Mouse (Mus musculus): Measurements from ENCODE around the gene Wdfy2. TPM values are rescaled to one million over a fixed set of nuclear protein-coding genes. Genes with fewer than 3 reads are reported as not detected.

The Wdfy2 gene
- polyA plus RNA-seq, 1 experiment, result 9.5 TPM

DNA sequence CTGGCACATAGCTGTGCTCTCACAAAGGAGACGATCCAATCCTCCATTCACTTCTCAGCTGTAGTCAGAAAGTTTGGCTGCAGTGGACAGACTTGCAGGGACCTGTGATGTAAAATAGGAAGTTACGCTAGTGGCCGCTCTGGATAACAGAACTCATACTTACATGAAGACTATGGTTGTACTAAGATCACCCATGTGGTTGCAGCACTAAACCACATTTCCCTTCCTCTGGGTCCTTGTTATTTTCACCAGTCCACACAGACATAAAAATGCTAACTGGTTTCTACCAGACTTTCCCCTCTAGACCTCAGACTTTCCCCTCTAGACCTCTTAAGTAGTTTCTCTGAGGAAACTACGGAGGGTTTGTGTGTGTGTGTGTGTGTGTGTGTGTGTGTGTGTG lies 161.5 kb downstream of the Wdfy2 start:
- TF ChIP-seq CTCF (IDR thresholded peaks at IDR 0.05; ENCODE audit: extremely low read depth, insufficient read depth, insufficient read length, insufficient replicate concordance), result no peak
- no peak for TF ChIP-seq POLR2A (IDR thresholded peaks at IDR 0.05; ENCODE audit: low read depth, low read length)
- 19% methylated on average over 4 of the region's 4 CpGs for WGBS
- no peak overlapping the region for H3K4me3 ChIP-seq (ENCODE audit: extremely low read depth, insufficient read depth, insufficient read length)
- no peaks in the 10 kb centered on the region for H3K4me1 ChIP-seq (ENCODE audit: control insufficient read depth, insufficient read depth, insufficient read length)
- H3K27ac ChIP-seq (ENCODE audit: insufficient read depth, low read length), result no peak overlapping the region
- no peaks in the 10 kb centered on the region for H3K27me3 ChIP-seq (ENCODE audit: control insufficient read depth, insufficient read depth, low read length)
- no peak for DNase-seq (ENCODE audit: low read depth in 1 of 2, low spot score in 2 of 2)
- no peaks in the 10 kb centered on the region for H3K36me3 ChIP-seq (ENCODE audit: control insufficient read depth, insufficient read depth, low read length)

DNA sequence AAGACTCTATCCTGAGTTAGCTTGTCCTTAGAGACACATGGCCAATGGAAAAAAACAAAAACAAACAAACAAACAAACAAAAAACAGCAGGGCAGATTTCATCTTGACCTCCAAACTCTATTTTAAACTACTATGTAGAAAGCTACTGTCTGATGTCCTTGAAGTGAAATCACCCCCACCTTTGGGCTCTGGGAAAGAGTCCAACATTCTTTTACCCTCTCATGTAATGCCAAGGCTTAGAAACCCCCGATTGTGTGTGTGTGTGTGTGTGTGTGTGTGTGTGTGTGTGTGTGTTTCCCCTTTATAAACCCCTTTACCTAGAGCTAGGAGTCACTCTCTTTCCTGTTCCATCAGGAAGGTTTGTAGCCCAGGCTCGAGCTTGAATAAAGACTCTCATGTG lies 165.1 kb downstream of the Wdfy2 start:
- H3K4me1 ChIP-seq (ENCODE audit: control insufficient read depth, insufficient read depth, insufficient read length), result no peaks in the 10 kb centered on the region
- no peak overlapping the region for H3K4me3 ChIP-seq (ENCODE audit: extremely low read depth, insufficient read depth, insufficient read length)
- H3K27ac ChIP-seq (ENCODE audit: insufficient read depth, low read length), result no peak overlapping the region
- no peaks in the 10 kb centered on the region for H3K27me3 ChIP-seq (ENCODE audit: control insufficient read depth, insufficient read depth, low read length)
- 41% methylated on average over 2 of the region's 2 CpGs for WGBS
- no peak for TF ChIP-seq POLR2A (IDR thresholded peaks at IDR 0.05; ENCODE audit: low read depth, low read length)
- TF ChIP-seq CTCF (IDR thresholded peaks at IDR 0.05; ENCODE audit: extremely low read depth, insufficient read depth, insufficient read length, insufficient replicate concordance), result no peak
- no peak for DNase-seq (ENCODE audit: low read depth in 1 of 2, low spot score in 2 of 2)
- no peaks in the 10 kb centered on the region for H3K36me3 ChIP-seq (ENCODE audit: control insufficient read depth, insufficient read depth, low read length)

Other genes starting within 250 kb of the Wdfy2 start
- gene Serpine3, start 174.0 kb upstream of the Wdfy2 start, polyA plus RNA-seq (2012; rRNA removed), result not detected in 2 replicates
- 4.8 and 8.1 TPM in 2 replicates for gene Ints6, start 76.5 kb upstream of the Wdfy2 start, polyA plus RNA-seq (2012; rRNA removed)
- gene Defb48, start 146.8 kb downstream of the Wdfy2 start, polyA plus RNA-seq (2012; rRNA removed), result not detected in 2 replicates
- not detected in 2 replicates for gene Defb47, start 160.4 kb downstream of the Wdfy2 start, polyA plus RNA-seq (2012; rRNA removed)
- not detected in 2 replicates for gene Defb43, start 174.1 kb downstream of the Wdfy2 start, polyA plus RNA-seq (2012; rRNA removed)
- gene Defb42, start 209.3 kb downstream of the Wdfy2 start, polyA plus RNA-seq (2012; rRNA removed), result 0.27 and 0.46 TPM in 2 replicates
- not detected in 2 replicates for gene Defb30, start 212.3 kb downstream of the Wdfy2 start, polyA plus RNA-seq (2012; rRNA removed)

All from spleen, adult 2 months (tissue).